Mouse (Mus musculus): ENCODE data around the gene Hddc2.
"Not testable (repeated sequence)": the region's sequence is repeated elsewhere in the genome, so short reads cannot be mapped to it uniquely, and the experiment has no call there.

The Hddc2 gene

GRCm38 (mm10) chr10:31354141-31354540, 41.0 kb downstream of the Hddc2 start:
- CTCF ChIA-PET: no interaction called here

DNA sequence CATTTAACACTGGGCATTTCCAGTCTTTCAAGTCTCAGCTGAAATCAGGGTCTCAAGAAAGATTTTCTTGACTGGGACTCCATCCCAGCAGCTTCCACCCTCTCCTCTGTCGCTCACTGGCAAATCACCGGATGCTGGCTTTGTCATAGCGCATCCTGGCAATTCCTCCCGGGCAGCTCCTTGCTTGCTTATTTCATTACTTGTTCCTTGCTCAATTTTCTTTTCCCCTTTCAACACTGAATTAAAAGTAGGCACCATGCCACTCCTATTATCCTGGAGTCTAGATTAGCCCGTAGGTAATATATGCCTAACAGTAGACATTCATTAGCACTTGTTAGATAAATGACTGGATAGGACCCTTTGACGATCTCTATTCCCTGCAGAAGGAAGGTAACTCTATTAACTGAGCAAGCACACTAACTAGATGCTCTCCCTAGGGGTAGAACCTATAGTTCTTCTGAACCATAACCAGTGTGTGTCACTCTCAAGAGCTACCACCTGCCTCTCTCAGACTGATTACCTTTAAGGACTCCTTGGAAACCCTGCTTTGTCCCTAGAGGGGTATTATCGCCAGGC, 41.8 kb downstream of the Hddc2 start:
- CTCF ChIA-PET: no interaction called here

GRCm38 (mm10) chr10:31359749-31360148, 46.6 kb downstream of the Hddc2 start:
- CTCF ChIA-PET: no interaction called here

DNA sequence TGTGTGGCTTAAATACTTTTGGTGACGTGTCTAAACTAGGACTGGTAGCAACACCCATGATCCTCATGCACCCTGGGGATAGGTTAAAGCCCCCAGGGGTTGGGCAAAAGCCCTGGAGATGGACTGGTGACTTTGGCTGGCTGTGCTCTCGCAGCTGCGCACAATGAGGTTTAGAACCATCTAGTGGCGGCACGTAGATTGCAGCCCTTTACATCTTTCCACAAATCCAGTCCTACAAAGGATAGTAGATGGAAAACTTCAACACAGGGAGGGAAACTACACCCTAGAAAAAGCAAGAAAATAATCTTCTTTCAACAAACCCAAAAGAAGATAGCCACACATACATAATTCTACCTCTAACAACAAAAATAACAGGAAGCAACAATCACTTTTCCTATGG, 57.0 kb downstream of the Hddc2 start:
- CTCF ChIA-PET: not testable (repeated sequence)
